Mouse (Mus musculus): ENCODE data around the gene Triml1. TPM values are rescaled to one million over a fixed set of nuclear protein-coding genes. Genes with fewer than 3 reads are reported as not detected.

Gene Triml1
- not detected in 2 replicates for polyA plus RNA-seq (2016; fragmentation: Nextera tagmentation; extraction: Ambion mirVana)

GRCm38 (mm10) chr8:43141386-43141785 is at the start of gene Triml1:
Gene Triml1, minus strand, starts transcription at chr8:43141486.
- Histone ChIP-seq H3K9me3 (no peaks in the 10 kb centered on the region), H3K27me3 (no peaks in the 10 kb centered on the region), H3K27ac (no peak within 1 kb of the TSS), H3K9ac (no peak within 1 kb of the TSS), H3K4me1 (no peaks in the 10 kb centered on the region), H3K4me2 (no peak within 1 kb of the TSS), H3K4me3 (replicated peaks) (no peak within 1 kb of the TSS), H3K36me3 (replicated peaks) (no peaks in the 10 kb centered on the region)
- no peak for ATAC-seq (ENCODE audit: low FRiP score)
- 88% methylated on average over 2 of the region's 2 CpGs for WGBS

GRCm38 (mm10) chr8:43182281-43182680 is 41.0 kb upstream of the Triml1 start:
- Histone ChIP-seq H3K4me1 (no peaks in the 10 kb centered on the region), H3K36me3 (replicated peaks) (no peaks in the 10 kb centered on the region), H3K27me3 (no peaks in the 10 kb centered on the region), H3K4me2 (no peak overlapping the region), H3K4me3 (replicated peaks) (no peak overlapping the region), H3K9me3 (no peaks in the 10 kb centered on the region), H3K9ac (no peak overlapping the region), H3K27ac (no peak overlapping the region)
- WGBS, result 89% methylated on average over 2 of the region's 2 CpGs
- no peak for ATAC-seq (ENCODE audit: low FRiP score)

- Histone ChIP-seq H3K27ac (no peak within 1 kb of the TSS), H3K9ac (no peak within 1 kb of the TSS), H3K36me3 (replicated peaks) (no peaks in the 10 kb centered on the region), H3K27me3 (no peaks in the 10 kb centered on the region), H3K4me1 (no peaks in the 10 kb centered on the region), H3K4me3 (replicated peaks) (no peak within 1 kb of the TSS), H3K9me3 (no peaks in the 10 kb centered on the region), H3K4me2 (no peak within 1 kb of the TSS)
- WGBS, result 95% methylated on average over 13 of the region's 13 CpGs
- no peak for ATAC-seq (ENCODE audit: low FRiP score)
Observed at GRCm38 (mm10) chr8:43180054-43180690, 38.9 kb upstream of the Triml1 start, which contains the start of gene Triml2. Gene Triml2, plus strand, starts transcription at chr8:43180541.

- Histone ChIP-seq H3K27ac (no peak overlapping the region), H3K4me2 (no peak overlapping the region), H3K36me3 (replicated peaks) (no peaks in the 10 kb centered on the region), H3K9me3 (no peaks in the 10 kb centered on the region), H3K27me3 (no peaks in the 10 kb centered on the region), H3K9ac (no peak overlapping the region), H3K4me1 (no peaks in the 10 kb centered on the region), H3K4me3 (replicated peaks) (no peak overlapping the region)
- 49% methylated on average over 4 of the region's 4 CpGs for WGBS
- no peak for ATAC-seq (ENCODE audit: low FRiP score)
Observed at GRCm38 (mm10) chr8:43179189-43179588, 37.9 kb upstream of the Triml1 start.

- ATAC-seq (ENCODE audit: low FRiP score), result no peak
- no peaks in the 10 kb centered on the region for H3K36me3 ChIP-seq (replicated peaks)
- no peak overlapping the region for H3K27ac ChIP-seq
- H3K9ac ChIP-seq, result no peak overlapping the region
- H3K4me2 ChIP-seq, result no peak overlapping the region
- no peaks in the 10 kb centered on the region for H3K4me1 ChIP-seq
- H3K27me3 ChIP-seq, result no peaks in the 10 kb centered on the region
- no peaks in the 10 kb centered on the region; the same call in 1 of the 2 replicates for H3K9me3 ChIP-seq
- WGBS, result 49% methylated on average over 3 of the region's 3 CpGs
- no peak overlapping the region for H3K4me3 ChIP-seq (replicated peaks)
Observed at GRCm38 (mm10) chr8:43178263-43178662, 37.0 kb upstream of the Triml1 start.

- no peaks in the 10 kb centered on the region for H3K36me3 ChIP-seq (replicated peaks)
- H3K4me3 ChIP-seq (replicated peaks), result no peak overlapping the region
- no peak overlapping the region for H3K4me2 ChIP-seq
- H3K9ac ChIP-seq, result no peak overlapping the region
- 89% methylated on average over 6 of the region's 6 CpGs for WGBS
- no peaks in the 10 kb centered on the region for H3K4me1 ChIP-seq
- no peaks in the 10 kb centered on the region; the same call in 1 of the 2 replicates for H3K9me3 ChIP-seq
- H3K27ac ChIP-seq, result no peak overlapping the region
- H3K27me3 ChIP-seq, result no peaks in the 10 kb centered on the region
- ATAC-seq (ENCODE audit: low FRiP score), result no peak
Observed at GRCm38 (mm10) chr8:43176766-43177486, 35.6 kb upstream of the Triml1 start.

GRCm38 (mm10) chr8:43169249-43169755 is 28.0 kb upstream of the Triml1 start:
- 87% methylated on average over 6 of the region's 6 CpGs for WGBS

GRCm38 (mm10) chr8:43168083-43168482 is 26.8 kb upstream of the Triml1 start:
- H3K9ac ChIP-seq, result no peak overlapping the region
- no peak for ATAC-seq (ENCODE audit: low FRiP score)
- no peaks in the 10 kb centered on the region; the same call in 1 of the 2 replicates for H3K9me3 ChIP-seq
- WGBS, result 92% methylated on average over 4 of the region's 4 CpGs
- H3K4me1 ChIP-seq, result no peaks in the 10 kb centered on the region
- H3K36me3 ChIP-seq (replicated peaks), result no peaks in the 10 kb centered on the region
- H3K27me3 ChIP-seq, result no peaks in the 10 kb centered on the region
- H3K4me2 ChIP-seq, result no peak overlapping the region
- H3K27ac ChIP-seq, result no peak overlapping the region
- H3K4me3 ChIP-seq (replicated peaks), result no peak overlapping the region

More at GRCm38 (mm10) chr8:43169249-43169755, 28.0 kb upstream of the Triml1 start:
- H3K9me3 ChIP-seq, result no peaks in the 10 kb centered on the region; the same call in 1 of the 2 replicates
- ATAC-seq (ENCODE audit: low FRiP score), result no peak
- H3K9ac ChIP-seq, result no peak overlapping the region
- no peaks in the 10 kb centered on the region for H3K27me3 ChIP-seq
- H3K4me2 ChIP-seq, result no peak overlapping the region
- no peak overlapping the region for H3K27ac ChIP-seq
- H3K4me1 ChIP-seq, result no peaks in the 10 kb centered on the region
- H3K36me3 ChIP-seq (replicated peaks), result no peaks in the 10 kb centered on the region
- H3K4me3 ChIP-seq (replicated peaks), result no peak overlapping the region

- no peak overlapping the region for H3K4me3 ChIP-seq (replicated peaks)
- WGBS, result 92% methylated on average over 3 of the region's 3 CpGs
- H3K27ac ChIP-seq, result no peak overlapping the region
- no peak overlapping the region for H3K9ac ChIP-seq
- H3K4me2 ChIP-seq, result no peak overlapping the region
- H3K36me3 ChIP-seq (replicated peaks), result no peaks in the 10 kb centered on the region
- no peak for ATAC-seq (ENCODE audit: low FRiP score)
- no peaks in the 10 kb centered on the region for H3K9me3 ChIP-seq
- no peaks in the 10 kb centered on the region for H3K4me1 ChIP-seq
- H3K27me3 ChIP-seq, result no peaks in the 10 kb centered on the region
Observed at GRCm38 (mm10) chr8:43164453-43164852, 23.2 kb upstream of the Triml1 start.

- H3K27me3 ChIP-seq, result no peaks in the 10 kb centered on the region
- H3K27ac ChIP-seq, result no peak overlapping the region
- no peak for ATAC-seq (ENCODE audit: low FRiP score)
- H3K36me3 ChIP-seq (replicated peaks), result no peaks in the 10 kb centered on the region
- H3K9me3 ChIP-seq, result no peaks in the 10 kb centered on the region
- WGBS, result 89% methylated on average over 11 of the region's 11 CpGs
- H3K4me3 ChIP-seq (replicated peaks), result no peak overlapping the region
- no peak overlapping the region for H3K9ac ChIP-seq
- H3K4me2 ChIP-seq, result no peak overlapping the region
- no peaks in the 10 kb centered on the region for H3K4me1 ChIP-seq
Observed at GRCm38 (mm10) chr8:43163255-43163654, 22.0 kb upstream of the Triml1 start.

- Histone ChIP-seq H3K4me2 (no peak overlapping the region), H3K4me3 (replicated peaks) (no peak overlapping the region), H3K9me3 (no peaks in the 10 kb centered on the region), H3K9ac (no peak overlapping the region), H3K36me3 (replicated peaks) (no peaks in the 10 kb centered on the region), H3K27me3 (no peaks in the 10 kb centered on the region), H3K27ac (no peak overlapping the region), H3K4me1 (no peaks in the 10 kb centered on the region)
- 87% methylated on average over 9 of the region's 9 CpGs for WGBS
- no peak for ATAC-seq (ENCODE audit: low FRiP score)
Observed at GRCm38 (mm10) chr8:43149307-43149706, 8.0 kb upstream of the Triml1 start.

- ATAC-seq (ENCODE audit: low FRiP score), result no peak
- Histone ChIP-seq H3K27me3 (no peaks in the 10 kb centered on the region), H3K9ac (no peak overlapping the region), H3K4me1 (no peaks in the 10 kb centered on the region), H3K9me3 (no peaks in the 10 kb centered on the region), H3K27ac (no peak overlapping the region), H3K4me2 (no peak overlapping the region), H3K4me3 (replicated peaks) (no peak overlapping the region), H3K36me3 (replicated peaks) (no peaks in the 10 kb centered on the region)
- WGBS, result 78% methylated on average over 4 of the region's 4 CpGs
Observed at GRCm38 (mm10) chr8:43111205-43111827, 30.0 kb downstream of the Triml1 start.
